Mouse (Mus musculus): ENCODE data around the gene Mettl3. TPM values are rescaled to one million over a fixed set of nuclear protein-coding genes. Genes with fewer than 3 reads are reported as not detected.
A peak's percentile ranks its signal among the peaks of the same experiment; 100 is the strongest.
"Not testable (repeated sequence)": the region's sequence is repeated elsewhere in the genome, so short reads cannot be mapped to it uniquely, and the experiment has no call there.

Gene Mettl3
- 10 to 100 TPM; 25.4 to 32.0 TPM for total RNA-seq (2021)
- long read RNA-seq, experiment 1, transcript Mettl3-201 (11 exons, 2,025 nt): major isoform, 21 of 28 reads
- long read RNA-seq, experiment 1, partial matches to known transcripts: 5 of 28 reads
- long read RNA-seq, experiment 1, other reads (novel, unspliced or antisense): 1 of 28 reads
- long read RNA-seq, experiment 2, transcript Mettl3-201 (11 exons, 2,025 nt): major isoform, 16 of 25 reads
- long read RNA-seq, experiment 2, partial matches to known transcripts: 5 of 25 reads
- long read RNA-seq, experiment 2, other reads (novel, unspliced or antisense): 4 of 25 reads

- DNase-seq: peak; percentile 92
Observed at GRCm38 (mm10) chr14:52304644-52305271, at the start of gene Mettl3. Gene Mettl3 (minus strand): TSS chr14:52305128.

DNA sequence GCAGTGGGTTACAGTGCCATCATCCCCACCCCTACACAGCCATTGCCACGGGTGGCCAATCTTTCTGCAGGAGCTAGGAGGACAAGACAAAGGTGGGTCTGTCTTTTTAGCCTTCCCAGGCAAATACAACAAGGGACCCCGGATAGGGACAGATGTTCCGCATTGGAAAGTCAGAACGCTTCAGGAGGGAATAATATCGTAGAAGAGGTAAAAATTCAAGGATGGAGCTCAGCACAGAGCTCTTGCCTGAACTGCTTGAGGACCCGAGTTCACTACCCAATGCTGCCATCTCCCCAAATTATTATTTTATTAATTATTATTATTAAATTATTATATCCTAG is 34.6 kb upstream of the Mettl3 start:
- no peak for DNase-seq

DNA sequence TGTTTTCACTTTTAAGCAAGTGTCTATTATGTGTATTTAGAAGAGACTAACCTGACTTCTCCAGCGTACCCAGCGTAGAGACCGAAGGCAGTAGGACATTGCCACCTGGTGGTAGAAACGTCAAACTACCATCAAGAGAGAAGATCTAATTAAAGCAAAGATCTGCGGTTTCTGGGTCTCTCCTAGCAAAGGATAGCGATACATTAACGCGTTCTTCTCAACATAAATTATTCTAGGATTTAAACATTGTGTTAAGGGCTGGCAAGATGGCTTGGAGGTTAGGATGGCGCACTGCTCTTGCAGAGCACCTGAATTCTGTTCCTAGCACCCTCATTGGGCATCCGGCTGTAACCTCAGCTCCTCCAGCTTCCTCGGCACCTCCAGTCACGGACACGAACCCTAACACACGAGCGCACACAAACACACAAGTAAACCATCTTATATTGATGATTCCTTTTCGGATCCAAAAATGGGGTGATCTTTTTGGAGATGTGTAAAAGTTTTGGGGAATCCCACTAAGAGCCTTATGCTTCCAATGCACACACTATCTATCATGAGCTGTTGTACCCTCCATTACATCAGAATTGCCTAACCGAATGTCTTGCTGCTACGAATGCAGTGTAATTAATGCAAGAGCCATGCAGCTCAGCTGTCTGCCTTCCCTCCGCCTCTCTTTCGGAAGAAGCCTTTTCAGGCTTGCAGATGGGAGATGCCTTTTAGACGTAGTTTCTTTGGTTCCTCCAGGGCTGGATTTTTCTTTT is 34.0 kb upstream of the Mettl3 start:
- peak; percentile 73 for DNase-seq

GRCm38 (mm10) chr14:52332171-52332570 is 27.2 kb upstream of the Mettl3 start:
- no peak for DNase-seq

GRCm38 (mm10) chr14:52331069-52331750 is 26.3 kb upstream of the Mettl3 start:
- no peak for DNase-seq

DNA sequence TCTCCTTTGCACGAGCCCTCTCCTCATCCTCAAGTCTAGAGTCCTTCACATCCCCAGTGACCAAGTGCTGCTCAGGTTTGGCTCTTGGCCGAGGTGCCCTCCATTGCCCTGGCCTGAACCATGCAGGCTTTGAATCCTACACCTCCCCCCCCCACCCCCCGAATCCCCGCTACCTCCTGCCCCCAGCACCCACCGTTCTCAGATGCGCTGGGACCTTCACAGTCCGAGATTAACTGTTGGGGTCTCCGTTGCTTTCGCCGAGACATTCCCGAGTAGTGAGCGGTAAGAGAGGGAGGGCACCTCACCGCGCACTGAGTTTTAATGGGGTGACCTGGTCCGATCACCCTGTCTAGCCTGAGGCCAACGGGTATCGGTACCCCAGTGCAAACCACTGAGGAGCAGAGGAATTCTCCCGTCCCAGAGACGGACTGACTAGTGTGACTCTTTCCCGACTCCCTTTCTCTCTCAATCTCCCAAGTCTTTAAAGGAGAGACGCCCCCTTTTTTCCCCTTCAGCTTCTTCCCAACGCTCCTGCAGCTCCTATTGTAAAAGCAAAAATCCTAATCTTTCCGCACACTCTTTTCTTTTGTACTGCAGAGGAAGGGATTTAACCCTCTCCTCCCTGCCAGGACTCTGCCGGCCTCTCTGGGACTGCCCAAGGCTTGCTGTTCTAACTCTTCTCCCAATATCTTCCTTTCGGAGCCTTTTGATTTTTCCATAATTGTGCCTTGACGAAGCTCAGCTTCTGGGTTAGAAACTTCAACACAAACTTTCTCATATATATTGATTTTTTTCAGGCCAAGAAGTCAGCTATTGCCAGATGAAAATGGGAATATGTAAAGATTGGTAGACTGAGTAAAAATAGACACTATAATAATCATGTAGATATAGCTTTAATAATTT is 23.2 kb upstream of the Mettl3 start, which contains the start of gene Sall2:
Gene Sall2, minus strand, starts transcription at position 853 of the 903 bp plus-strand sequence.
- DNase-seq: no peak

- no peak for DNase-seq
Observed at GRCm38 (mm10) chr14:52327375-52327901, 22.5 kb upstream of the Mettl3 start.

GRCm38 (mm10) chr14:52325890-52326289 is 21.0 kb upstream of the Mettl3 start:
- no peak for DNase-seq

DNA sequence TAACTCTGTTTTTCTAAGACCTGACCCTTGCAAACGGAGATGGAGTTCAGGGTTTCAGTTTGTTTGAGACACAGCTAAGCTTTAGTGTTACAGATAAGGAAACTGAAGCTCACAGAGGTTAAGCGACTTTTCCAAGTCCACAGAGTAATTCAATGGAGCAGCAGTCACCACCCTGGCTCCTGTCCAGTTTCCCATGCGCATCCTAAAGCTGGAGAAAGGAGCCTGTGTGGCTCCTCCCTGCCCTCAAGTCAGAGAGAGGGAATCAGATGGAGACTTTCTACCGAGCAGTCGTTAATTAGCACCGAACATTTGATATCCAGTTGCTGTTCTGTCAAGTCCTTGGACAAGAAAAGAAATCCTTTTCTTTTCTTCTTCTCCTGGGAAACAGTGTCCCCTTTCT is 14.4 kb upstream of the Mettl3 start:
- no peak for DNase-seq

- no peak for DNase-seq
Observed at GRCm38 (mm10) chr14:52316441-52317225, 11.7 kb upstream of the Mettl3 start.

DNA sequence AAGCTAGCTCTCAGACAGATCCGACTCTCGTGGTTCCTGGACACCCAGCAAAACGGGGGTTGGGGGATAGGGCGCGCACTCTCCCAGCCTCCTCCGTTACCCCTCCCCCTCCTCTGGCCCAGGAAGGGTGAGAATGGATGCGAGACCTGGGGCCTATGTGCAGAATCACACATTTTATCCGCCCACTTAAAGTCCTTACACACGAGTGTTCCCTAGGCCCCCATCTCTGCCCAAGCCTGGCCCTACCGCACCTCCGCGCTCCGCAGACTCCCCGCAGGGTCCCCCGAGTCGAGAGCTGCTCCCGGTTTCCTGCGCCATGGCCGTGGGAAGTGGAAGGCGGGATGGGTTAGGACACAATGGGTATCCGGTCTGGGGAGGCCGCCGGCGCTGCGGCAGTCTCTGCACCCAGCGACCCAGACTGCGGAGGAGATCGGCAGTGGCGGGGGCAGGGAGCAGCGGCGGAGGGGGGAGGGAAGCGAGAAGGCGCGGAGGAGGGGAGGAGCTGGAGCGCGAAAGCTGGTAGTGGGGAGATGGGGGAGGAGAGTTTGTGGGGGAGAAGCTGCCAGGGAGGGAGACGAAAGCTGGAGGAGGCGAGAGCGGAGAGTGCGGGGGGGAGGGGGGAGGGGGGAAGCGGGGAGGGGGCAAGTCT is 11.0 kb upstream of the Mettl3 start:
- DNase-seq: peak; percentile 77

GRCm38 (mm10) chr14:52315283-52315780 is 10.4 kb upstream of the Mettl3 start:
- no peak for DNase-seq

- DNase-seq: no peak
Observed at GRCm38 (mm10) chr14:52314808-52315150, 9.9 kb upstream of the Mettl3 start.

DNA sequence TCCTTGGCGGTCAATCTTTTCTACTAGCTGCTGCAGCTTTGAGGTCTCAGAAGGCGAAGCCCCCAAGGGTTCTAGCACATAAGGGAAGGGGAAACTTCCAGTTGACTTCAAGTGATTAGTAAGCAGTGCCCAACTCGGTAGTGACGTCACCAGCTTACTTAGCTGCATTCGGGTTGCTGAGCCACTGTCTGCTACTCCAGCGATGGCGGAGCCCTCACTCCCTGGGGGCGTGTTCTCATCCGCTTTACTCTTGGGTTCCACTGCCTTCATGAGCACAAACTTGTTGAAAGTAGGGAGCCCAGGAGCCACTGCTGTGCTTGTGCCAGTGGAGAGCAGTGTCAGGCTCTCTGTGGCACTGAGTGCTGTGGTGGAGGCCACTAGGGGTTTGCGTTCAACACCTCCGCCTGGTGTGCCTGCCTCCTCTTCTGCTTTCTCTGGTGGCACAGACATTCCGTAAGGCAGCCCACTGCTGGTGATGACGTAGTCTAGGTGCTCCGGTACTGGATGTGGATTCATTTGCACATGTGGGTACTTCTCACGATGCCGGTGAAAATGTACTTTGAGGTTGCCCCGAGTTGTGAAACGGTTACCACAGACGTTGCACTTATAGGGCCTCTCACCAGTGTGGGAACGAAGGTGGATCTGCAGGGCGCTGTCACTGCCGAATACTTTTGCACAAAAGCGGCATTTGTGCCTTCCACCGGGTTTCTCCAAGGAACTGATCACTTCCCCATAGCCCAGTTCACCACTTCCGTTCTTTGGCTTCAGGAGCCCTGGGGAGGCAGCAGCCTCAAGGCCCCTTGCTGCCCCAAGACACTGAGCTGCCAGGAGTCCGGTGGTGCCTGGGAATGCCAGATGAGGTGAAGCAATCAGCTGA is 9.2 kb upstream of the Mettl3 start:
- DNase-seq: no peak

GRCm38 (mm10) chr14:52310906-52311305 is 6.0 kb upstream of the Mettl3 start:
- DNase-seq: no peak

DNA sequence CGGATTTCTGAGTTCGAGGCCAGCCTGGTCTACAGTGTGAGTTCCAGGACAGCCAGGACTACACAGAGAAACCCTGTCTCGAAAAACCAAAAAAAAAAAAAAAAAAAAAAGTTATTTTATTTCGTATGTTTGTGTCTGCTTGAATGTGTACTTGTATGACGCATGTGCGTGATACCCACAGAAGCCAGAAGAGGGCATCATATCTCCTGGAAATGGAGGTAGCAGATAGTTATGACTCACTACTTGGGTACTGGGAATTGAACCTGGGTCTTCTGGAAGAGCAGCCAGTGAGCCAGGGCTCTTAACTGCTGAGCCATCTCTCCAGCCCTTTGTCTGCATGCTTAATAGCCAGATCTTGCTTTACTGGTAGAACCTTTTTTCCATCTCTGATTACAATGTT is 5.4 kb upstream of the Mettl3 start:
- not testable (repeated sequence) for DNase-seq

DNA sequence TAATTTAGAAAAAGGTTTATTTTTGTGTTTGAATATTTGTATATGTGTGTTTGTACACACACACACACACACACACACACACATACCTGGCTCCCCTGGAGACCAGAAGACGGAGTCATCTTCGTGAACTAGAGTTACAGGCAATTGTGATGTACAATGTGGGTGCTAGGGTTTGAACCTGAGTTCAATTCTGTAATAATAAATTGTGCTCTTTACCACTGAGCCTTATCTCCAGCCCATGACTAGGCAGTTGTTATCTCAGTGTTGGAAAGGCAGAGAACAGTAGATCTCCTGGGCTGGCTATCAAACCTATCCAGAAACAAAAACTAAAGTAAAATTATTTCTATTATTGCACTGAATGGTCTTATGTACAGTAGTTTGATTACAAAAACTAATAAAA is 1.2 kb upstream of the Mettl3 start:
- DNase-seq: no peak

- DNase-seq: not testable (repeated sequence)
Observed at GRCm38 (mm10) chr14:52303517-52303916, 1.4 kb downstream of the Mettl3 start.

Data from adrenal gland, postnatal 10 days (tissue).